Mouse (Mus musculus): ENCODE measurements around the gene Vmn2r59.
"Not testable (repeated sequence)": the region's sequence is repeated elsewhere in the genome, so short reads cannot be mapped to it uniquely, and the experiment has no call there.

Vmn2r59 gene

GRCm38 (mm10) chr7:42058923-42059322 lies at the start of gene Vmn2r59:
Gene Vmn2r59, minus strand, starts transcription at chr7:42059023.
- in situ Hi-C loops (cut with MboI; ENCODE audit: low pct_unique_long_range_greater_than_20kb in 1 of 2, low sequenced_read_pairs in 2 of 2, unreplicated experiment in 1 of 2): no loop called here

- in situ Hi-C loops (cut with MboI; ENCODE audit: low pct_unique_long_range_greater_than_20kb in 1 of 2, low sequenced_read_pairs in 2 of 2, unreplicated experiment in 1 of 2): no loop called here
Observed at GRCm38 (mm10) chr7:42107470-42107869, 48.6 kb upstream of the Vmn2r59 start, which contains the start of gene Vmn2r60. Gene Vmn2r60, plus strand, starts transcription at chr7:42107770.

DNA sequence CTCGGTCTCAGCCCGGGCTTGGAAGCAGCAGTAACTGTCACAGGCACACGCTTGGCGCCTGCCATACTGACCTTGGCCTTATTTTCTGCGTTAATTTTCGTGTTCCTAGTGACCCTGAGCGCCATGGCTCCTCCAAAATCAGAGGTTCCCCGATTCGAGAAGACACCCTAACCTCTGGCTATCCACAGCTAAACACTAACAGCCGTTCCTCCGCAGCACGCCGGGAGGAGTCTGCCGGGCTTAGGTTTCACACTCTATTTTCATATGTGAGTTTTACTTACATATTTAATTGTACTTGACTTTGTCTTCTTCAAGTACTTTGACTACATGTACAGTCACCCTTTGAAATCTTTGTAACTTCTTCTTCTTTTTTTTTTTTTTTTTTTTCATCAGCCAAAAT lies 48.2 kb upstream of the Vmn2r59 start:
- in situ Hi-C loops (cut with MboI; ENCODE audit: low pct_unique_long_range_greater_than_20kb in 1 of 2, low sequenced_read_pairs in 2 of 2, unreplicated experiment in 1 of 2): not testable (repeated sequence)

Measured in mouse embryonic stem cell (cell line).